Mouse (Mus musculus): Measurements from ENCODE around the gene Hist1h2ao.
"Not testable (repeated sequence)": the region's sequence is repeated elsewhere in the genome, so short reads cannot be mapped to it uniquely, and the experiment has no call there.

Gene Hist1h2ao

GRCm38 (mm10) chr13:21811074-21811473 is 809 bp downstream of the Hist1h2ao start:
- not testable (repeated sequence) for DNase-seq (ENCODE audit: low read depth, low spot score)

- not testable (repeated sequence) for DNase-seq (ENCODE audit: low read depth, low spot score)
Observed at GRCm38 (mm10) chr13:21811539-21811938, 1.3 kb downstream of the Hist1h2ao start, which contains the start of gene Hist1h4m. TSS of gene Hist1h4m (plus strand) at chr13:21811746.

- not testable (repeated sequence) for DNase-seq (ENCODE audit: low read depth, low spot score)
Observed at GRCm38 (mm10) chr13:21812092-21812491, 1.8 kb downstream of the Hist1h2ao start.

GRCm38 (mm10) chr13:21820082-21820890 is 10.0 kb downstream of the Hist1h2ao start:
- not testable (repeated sequence) for DNase-seq (ENCODE audit: low read depth, low spot score)

- DNase-seq (ENCODE audit: low read depth, low spot score): no peak
Observed at GRCm38 (mm10) chr13:21828511-21828910, 18.2 kb downstream of the Hist1h2ao start.

GRCm38 (mm10) chr13:21830344-21830743 is 20.1 kb downstream of the Hist1h2ao start:
- DNase-seq (ENCODE audit: low read depth, low spot score): no peak

GRCm38 (mm10) chr13:21831418-21832394 is 21.4 kb downstream of the Hist1h2ao start, which contains the start of gene Hist1h4n:
TSS of gene Hist1h4n (minus strand) at chr13:21832196.
- DNase-seq (ENCODE audit: low read depth, low spot score): not testable (repeated sequence)

GRCm38 (mm10) chr13:21833461-21833860 is 23.2 kb downstream of the Hist1h2ao start, which contains the start of the genes Hist1h2ap and Hist1h2br:
TSS of gene Hist1h2ap (minus strand) at chr13:21833507.
TSS of gene Hist1h2br (plus strand) at chr13:21833743.
- DNase-seq (ENCODE audit: low read depth, low spot score): not testable (repeated sequence)

GRCm38 (mm10) chr13:21840508-21840907 is 30.2 kb downstream of the Hist1h2ao start:
- DNase-seq (ENCODE audit: low read depth, low spot score): not testable (repeated sequence)

- DNase-seq (ENCODE audit: low read depth, low spot score): not testable (repeated sequence)
Observed at GRCm38 (mm10) chr13:21846356-21846755, 36.1 kb downstream of the Hist1h2ao start.

- peak; percentile 80 for DNase-seq (ENCODE audit: low read depth, low spot score)
Observed at GRCm38 (mm10) chr13:21847883-21848282, 37.6 kb downstream of the Hist1h2ao start.

- DNase-seq (ENCODE audit: low read depth, low spot score): not testable (repeated sequence)
Observed at GRCm38 (mm10) chr13:21850696-21851095, 40.4 kb downstream of the Hist1h2ao start.

GRCm38 (mm10) chr13:21852215-21852945 is 42.1 kb downstream of the Hist1h2ao start:
- DNase-seq (ENCODE audit: low read depth, low spot score): peak; percentile 61

- peak; percentile 89 for DNase-seq (ENCODE audit: low read depth, low spot score)
Observed at GRCm38 (mm10) chr13:21855146-21855545, 44.9 kb downstream of the Hist1h2ao start.

GRCm38 (mm10) chr13:21855698-21856162 is 45.5 kb downstream of the Hist1h2ao start:
- DNase-seq (ENCODE audit: low read depth, low spot score): peak; percentile 86

Data from 3T3-L1 (cell line).